Mouse (Mus musculus) ES-Bruce4 (cell line): ENCODE results near the gene Camta1.

ENCODE experiments used
- CTCF ChIP-seq: IDR thresholded peaks from one replicate; pipeline ENCODE4 v1.8.1; 2011; ENCODE audit warnings: low read depth, low read length
- POLR2A ChIP-seq: IDR thresholded peaks from one replicate; pipeline ENCODE4 v1.8.1; 2011; ENCODE audit warnings: low read length; ENCODE audit not compliant: insufficient read depth

DNA sequence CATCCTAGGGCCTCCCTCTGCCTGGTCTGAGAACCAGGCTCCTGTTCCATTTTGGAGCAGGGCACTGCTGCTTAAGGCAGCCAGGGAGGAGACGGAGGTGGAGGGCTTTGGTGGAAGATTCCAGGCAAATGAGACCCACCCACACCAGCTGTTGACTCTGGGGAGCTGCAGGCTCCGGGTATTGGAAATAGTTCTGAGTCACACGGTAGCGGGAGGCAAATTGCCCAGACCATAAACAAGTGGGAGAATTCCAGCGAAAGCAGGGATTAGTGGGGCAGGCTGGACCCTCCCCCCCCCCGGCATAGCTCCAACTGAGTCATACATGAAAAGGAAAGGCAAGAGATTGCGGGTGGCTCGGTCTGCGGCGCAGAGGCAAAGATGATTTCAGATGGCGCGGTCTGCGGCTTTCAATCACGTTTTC, 450.0 kb downstream of the Camta1 start:
- no peak for TF ChIP-seq POLR2A
- TF ChIP-seq CTCF: no peak
